Mouse (Mus musculus) mouse trophoblast stem cell (cell line): ENCODE measurements around the gene Riiad1.

Source experiments
- in situ Hi-C, 2 experiments: fragments of 300-500 bp; cut with MseI, MboI; formaldehyde crosslinking; loops; 2 replicates in 1 of 2; 3 replicates in 1 of 2; pipeline ENCODE4 v1.15.1; 2025

The Riiad1 gene

DNA sequence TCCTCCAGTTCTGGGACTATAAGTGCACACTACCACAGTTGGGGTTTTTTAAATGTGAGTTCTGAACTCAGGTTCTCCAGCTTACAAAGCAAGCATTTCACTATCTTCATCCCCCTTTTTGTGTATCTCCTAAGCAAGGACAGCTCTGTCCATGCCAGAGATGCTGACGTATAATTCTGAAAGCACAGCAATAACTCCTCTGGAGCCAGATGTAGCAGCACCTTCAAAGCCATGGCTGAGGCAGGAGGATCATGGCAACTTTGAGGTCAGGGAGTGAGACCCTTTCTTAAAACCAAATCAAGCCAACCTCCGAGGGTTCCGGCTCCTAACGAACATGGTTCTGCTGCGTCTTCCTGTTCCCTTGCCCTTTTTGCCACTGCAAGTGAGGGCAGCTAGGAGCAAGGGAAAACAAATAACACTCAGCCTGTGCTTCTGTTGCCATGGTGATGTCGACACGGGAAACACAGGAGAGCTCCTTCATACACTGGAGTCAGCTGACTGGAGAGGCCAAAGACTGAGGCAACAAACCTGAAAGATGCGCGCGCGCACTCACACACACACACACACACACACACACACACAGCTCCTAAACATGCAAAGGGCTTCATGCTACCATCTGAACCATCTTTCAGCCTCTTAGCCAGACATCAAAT lies 16.1 kb downstream of the Riiad1 start:
- in situ Hi-C loops: loop anchor here in 1 of 2 experiments (5.0 kb wide), 1 partner anchor 33 kb away; no protein-coding TSS in a partner anchor

DNA sequence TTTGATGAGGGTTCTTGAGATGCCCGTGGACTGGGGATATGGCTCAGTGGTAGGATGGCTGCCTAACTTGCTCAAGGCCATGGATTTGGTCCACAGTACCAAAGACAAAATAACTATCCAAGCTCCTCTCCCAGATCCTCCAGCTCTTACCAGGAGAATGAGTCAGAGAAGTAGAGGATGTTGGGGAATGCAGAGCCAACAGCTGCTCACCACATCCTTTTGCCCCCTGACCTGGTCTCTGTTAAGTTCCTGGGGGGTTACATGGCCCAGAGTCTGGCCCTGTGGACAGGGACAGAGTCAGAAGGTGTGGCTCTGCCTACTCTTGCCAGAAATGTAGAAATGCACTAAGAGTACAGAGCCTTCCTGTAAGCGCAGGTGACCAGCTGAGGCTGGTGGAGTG lies 20.3 kb downstream of the Riiad1 start:
- in situ Hi-C loops: loop anchor here (5.0 kb wide), 2 partner anchors 37 to 52 kb away; no protein-coding TSS in a partner anchor

DNA sequence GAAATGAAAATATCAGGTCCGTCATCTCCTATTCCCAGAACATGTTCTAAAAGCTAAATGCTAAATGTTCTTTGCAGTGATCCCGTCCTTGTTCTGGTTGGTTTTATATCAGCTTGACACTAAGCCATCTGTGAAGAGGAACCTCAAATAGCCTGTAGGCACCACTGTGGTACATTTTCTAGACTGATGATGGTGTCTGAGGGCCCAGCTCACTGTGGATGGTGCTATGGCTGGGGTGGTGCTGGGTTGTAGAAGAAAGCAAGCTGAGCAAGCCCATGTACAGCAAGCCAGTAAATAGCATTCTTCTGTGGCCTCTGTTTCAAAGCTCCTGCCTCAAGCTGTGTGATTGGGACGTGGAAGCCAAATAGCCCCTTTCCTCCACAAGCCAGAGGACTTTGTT lies 23.1 kb downstream of the Riiad1 start:
- in situ Hi-C loops: loop anchor here in 1 of 2 experiments (5.0 kb wide), 1 partner anchor 55 kb away; no protein-coding TSS in a partner anchor

DNA sequence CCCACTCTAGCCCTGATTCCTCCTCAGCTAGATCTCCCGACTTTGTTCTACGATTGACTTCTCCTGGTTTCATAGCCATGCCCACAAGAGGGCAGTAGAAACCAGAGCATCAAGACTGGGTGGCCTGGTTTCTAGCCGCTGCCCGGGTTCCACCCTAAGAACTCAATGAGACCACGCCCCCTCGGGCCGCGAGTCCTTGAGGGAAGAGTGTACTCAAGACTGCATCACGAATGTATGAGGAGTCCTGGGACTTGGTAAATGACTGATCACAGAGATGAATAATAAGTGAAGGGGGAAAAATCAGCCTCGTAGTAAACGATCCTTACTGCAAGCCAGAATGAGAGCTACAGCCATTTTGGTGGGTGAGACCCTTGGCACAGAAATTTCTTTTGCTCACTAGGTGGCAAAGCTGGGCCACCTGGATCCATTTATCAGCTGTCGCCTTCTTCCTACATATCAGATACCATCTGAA lies 23.6 kb downstream of the Riiad1 start:
- in situ Hi-C loops: loop anchor here in 1 of 2 experiments (5.0 kb wide), 1 partner anchor 56 kb away; no protein-coding TSS in a partner anchor

DNA sequence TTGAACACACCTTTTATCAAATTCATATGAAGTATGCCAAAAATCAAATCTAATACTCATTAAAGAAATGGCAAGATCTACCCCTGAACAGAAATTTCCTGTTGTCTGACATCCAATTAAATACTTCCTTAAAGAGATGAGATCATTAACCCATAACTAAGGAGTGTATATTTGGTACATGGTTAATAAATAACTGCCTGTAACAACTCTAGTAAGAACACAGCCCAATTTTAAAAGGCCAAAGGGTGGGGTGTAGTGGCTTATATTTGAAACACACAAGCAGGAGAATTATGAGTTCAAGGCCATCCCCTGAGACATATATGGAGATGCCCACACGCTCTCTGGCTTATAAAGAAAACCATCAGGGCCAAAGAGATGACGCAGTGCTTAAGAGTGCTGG lies 30.8 kb downstream of the Riiad1 start:
- in situ Hi-C loops: no loop called here

DNA sequence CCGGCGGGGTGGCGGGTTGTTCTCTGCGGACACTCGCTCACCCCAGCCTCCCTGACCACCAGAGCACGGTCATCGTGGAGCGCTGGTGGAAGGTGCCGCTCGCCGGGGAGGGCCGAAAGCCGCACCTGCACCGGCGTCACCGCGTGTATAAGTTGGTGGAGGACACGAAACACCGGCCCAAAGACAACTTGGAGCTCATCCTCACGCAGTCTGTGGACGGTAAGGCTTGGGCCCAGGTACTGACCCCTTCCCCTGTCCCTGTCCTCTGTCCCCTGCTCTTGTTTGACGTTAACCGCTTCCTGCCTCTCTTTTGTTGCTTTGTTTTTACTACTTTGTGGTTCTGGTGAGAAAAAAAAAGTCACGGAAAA lies 36.6 kb downstream of the Riiad1 start, which contains the start of gene Oaz3:
Gene Oaz3 (minus strand): TSS at position 319 of the 368 bp plus-strand sequence.
- in situ Hi-C loops: no loop called here

DNA sequence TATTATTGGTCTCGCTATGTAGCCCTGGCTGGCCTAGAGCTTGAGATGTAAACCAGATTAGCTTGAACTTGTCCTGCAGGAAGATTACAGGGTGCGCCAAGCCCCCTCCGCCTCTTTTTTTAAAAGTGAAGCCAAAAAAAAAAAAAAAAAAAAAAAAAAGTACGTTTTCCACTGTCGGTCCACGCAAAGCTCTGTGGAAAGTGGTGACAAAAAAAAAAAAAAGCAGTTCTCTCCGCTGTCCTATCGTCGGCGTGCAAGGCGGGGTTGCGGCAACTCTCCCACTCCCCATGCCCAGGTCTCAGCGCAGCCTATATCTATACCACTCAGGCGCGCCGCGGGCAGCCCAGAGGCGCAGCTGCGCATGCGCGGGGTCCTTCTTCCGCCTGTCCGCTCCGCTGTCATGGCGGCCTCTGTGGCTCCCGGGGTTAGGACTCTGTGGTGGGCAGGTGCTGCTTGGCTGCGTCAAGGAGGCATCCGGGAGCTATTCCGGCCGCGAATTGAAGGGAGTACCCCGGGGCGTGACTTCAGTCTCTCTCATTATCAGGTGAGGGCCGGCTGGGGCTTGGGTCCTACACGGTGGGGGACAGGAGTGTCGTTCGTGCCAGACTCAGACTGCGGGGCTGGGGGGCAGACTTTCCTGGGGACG lies 37.1 kb downstream of the Riiad1 start, which contains the start of gene Mrpl9:
Gene Mrpl9 (plus strand): TSS at position 368 of the 646 bp plus-strand sequence.
- in situ Hi-C loops: no loop called here

DNA sequence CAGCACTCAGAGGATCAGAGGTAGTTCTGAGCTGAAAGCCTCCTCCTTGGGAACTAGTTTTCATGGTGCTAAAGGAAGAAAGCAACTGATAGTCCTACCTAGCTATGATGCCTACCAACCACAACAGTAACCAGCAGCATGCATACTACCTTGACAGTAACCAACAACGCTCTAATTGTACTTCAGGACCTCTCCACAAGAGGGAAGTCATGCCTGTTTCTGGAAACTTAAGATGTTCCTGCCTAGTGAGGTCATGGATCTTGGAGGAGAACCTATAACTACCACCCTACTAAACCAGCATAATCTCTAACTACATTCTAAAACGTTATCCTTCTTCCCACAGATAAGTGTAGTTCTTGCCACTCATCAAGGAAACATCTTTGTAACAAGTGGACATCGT lies 39.0 kb downstream of the Riiad1 start:
- in situ Hi-C loops: no loop called here

DNA sequence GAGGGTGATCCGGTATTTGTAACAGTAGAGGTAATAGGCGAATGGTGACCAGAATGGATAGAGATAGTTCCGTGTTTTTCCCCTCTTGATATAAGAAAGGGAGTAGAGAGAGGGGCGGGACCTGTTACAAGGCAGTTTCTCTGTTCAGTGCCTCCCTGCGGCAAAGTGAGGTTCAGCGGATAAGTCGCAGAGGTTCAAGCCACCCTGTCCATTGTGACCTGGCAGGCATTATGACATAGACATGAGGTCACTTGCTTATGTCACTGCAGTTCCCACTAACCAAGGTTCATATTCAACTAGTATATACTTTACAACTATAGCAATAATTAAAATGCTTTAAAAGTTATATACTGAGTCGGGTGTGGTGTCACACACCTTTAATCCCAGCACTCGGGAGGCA lies 43.7 kb downstream of the Riiad1 start:
- in situ Hi-C loops: no loop called here

DNA sequence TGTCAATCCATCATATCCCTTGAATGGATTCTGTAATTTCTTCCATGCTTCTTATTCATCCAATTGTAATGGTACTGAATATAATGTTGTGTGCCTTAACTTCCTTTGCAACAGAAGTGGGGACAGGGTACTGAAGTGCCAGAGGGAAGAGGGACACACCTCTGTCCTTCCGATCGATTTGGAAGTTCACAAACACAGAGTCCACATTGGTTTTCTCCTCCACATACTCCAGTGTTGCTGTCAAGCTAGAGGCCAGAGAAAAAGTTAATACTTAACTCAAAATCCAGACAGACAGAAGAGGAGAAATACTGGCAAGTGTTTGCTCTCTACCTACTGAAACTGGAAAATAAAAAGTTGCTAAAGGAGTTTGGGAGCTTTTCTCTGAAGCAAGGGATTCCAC lies 45.8 kb downstream of the Riiad1 start:
- in situ Hi-C loops: no loop called here

DNA sequence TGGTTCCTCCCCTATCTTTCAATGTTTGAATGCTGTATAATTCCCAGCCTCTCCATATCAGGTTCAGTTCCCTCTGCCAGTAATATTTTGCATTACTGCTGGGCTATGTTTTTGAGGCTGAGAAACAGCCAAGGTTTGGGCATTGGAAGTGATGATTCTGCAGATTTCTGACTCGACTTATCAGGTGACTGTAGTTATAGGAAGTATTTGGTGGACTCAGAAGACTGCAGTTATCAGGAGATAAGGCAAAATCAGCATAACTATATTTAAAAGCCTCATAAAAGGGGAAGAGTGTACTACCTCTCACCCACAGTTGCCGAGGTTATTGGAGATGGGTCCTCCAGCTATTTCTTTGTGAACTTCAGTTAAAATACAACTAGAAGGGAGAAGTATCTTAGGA lies 49.2 kb downstream of the Riiad1 start:
- in situ Hi-C loops: no loop called here
